Mouse (Mus musculus) E14TG2a.4 (cell line): ENCODE measurements at regions not wholly inside any gene's neighbourhood (a gene's known extent, or its start where the extent isn't known, plus 50 kb on each side); places are given as distances from the start of the nearest gene placed in this dataset.

ENCODE experiments used
- CTCF ChIP-seq: conservative IDR thresholded peaks from 2 replicates; pipeline ENCODE4 v1.5.1; 2014; ENCODE audit warnings: low read length
- NANOG ChIP-seq: IDR thresholded peaks from 2 replicates; pipeline ENCODE4 v1.6.1; 2014; ENCODE audit warnings: borderline replicate concordance, low read length, mixed read lengths
- POU5F1 ChIP-seq: IDR thresholded peaks from 2 replicates; pipeline ENCODE4 v1.6.1; 2014; ENCODE audit warnings: low read length, borderline replicate concordance

DNA sequence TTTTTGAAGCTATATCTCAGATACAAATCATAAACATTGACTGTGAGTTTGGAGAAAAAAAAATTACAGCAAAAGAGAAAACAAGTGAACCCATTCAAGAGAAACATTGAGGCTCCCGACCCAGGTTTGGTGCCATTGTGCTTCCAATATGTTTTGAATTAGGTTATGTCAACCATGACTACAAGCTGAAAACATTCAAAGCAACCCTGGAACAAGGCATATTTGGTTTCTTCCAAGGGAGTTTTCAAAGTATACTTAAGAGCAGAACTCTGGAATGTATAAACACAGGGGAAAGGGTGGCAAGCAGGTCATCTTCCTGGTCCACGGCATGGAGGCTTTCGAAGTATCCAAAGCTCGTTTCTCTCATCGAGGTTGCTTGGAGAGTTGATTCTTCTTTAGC lies 464.1 kb downstream of the Sorl1 start:
- TF ChIP-seq CTCF, result no peak
- no peak for TF ChIP-seq NANOG
- TF ChIP-seq POU5F1, result no peak
